Mouse (Mus musculus): ENCODE measurements around the gene Odf2l. TPM values are rescaled to one million over a fixed set of nuclear protein-coding genes. Genes with fewer than 3 reads are reported as not detected.

Gene Odf2l
- polyA plus RNA-seq (2012; fragmentation: generic; extraction: Trizol): 3.3 TPM
- long read RNA-seq, experiment 1, partial matches to known transcripts: 0 of 8 reads
- long read RNA-seq, experiment 1, other reads (novel, unspliced or antisense): 8 of 8 reads
- long read RNA-seq, experiment 2, transcript Odf2l-204 (16 exons, 2,425 nt): major isoform, 11 of 57 reads
- long read RNA-seq, experiment 2, partial matches to known transcripts: 28 of 57 reads
- long read RNA-seq, experiment 2, other reads (novel, unspliced or antisense): 15 of 57 reads

DNA sequence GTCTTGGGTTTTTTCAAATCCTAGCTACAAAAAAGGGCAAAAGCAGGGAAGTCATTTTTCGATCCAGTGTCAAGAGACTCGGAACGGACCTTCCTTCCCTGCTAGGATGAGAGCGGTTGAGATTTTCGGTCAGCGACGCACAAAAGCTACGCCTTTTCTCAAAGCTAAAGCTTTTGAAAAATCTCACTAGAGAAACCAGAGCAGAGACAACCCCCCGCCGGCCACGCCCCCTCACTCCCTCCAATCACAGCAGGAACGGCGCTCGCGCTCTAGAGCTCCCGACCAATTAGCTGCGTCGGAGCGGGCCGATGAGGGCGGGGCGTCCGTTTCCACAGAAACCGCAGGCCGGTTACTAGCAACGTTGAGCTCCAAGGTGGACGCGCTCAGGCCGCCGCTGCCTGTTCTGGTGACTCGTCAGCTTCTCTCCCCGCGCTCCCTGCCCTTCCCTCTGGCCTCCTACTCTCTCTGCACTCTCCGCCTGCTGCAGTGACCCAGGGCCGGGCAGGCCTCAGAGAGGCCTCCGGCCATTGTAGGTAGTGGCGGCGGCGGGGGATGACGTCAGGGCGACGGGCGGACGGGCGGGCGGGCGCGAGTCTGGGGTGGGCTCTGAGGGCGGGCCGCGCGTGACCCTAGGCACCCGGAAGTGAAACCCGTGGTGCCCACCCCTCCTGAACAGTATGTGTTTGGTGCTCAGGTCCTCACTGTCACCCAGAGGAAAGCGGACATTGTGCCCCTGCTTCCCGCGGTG is at the start of gene Odf2l:
Gene Odf2l, plus strand, starts transcription at position 335 of the 748 bp plus-strand sequence.
- peaks cover 19% of the 10 kb centered on the region for H3K79me2 ChIP-seq (ENCODE audit: control insufficient read depth, insufficient read depth)
- H3K36me3 ChIP-seq (ENCODE audit: control insufficient read depth, insufficient read depth): no peaks in the 10 kb centered on the region
- H3K79me3 ChIP-seq (ENCODE audit: low read depth): peaks cover 6% of the 10 kb centered on the region
- TF ChIP-seq USF1 (IDR thresholded peaks at IDR 0.05; ENCODE audit: low read depth): peak; percentile 6
- TF ChIP-seq MAX (IDR thresholded peaks at IDR 0.05): no peak
- peak within 1 kb of the TSS; percentile 91 for H3ac ChIP-seq (ENCODE audit: control insufficient read depth, insufficient read length, low read depth)
- peak within 1 kb of the TSS; percentile 63 for H3K4me3 ChIP-seq (ENCODE audit: insufficient read depth, poor library complexity, severe bottlenecking)
- H3K27me3 ChIP-seq (ENCODE audit: control insufficient read depth, insufficient read depth, insufficient read length): no peaks in the 10 kb centered on the region

GRCm38 (mm10) chr3:145068964-145069363 is 49.4 kb upstream of the Odf2l start:
- Histone ChIP-seq H3K4me3 (ENCODE audit: insufficient read depth, poor library complexity, severe bottlenecking) (no peak overlapping the region), H3ac (ENCODE audit: control insufficient read depth, insufficient read length, low read depth) (no peak overlapping the region), H3K27me3 (ENCODE audit: control insufficient read depth, insufficient read depth, insufficient read length) (no peaks in the 10 kb centered on the region), H3K79me3 (ENCODE audit: low read depth) (no peaks in the 10 kb centered on the region), H3K79me2 (ENCODE audit: control insufficient read depth, insufficient read depth) (no peaks in the 10 kb centered on the region), H3K36me3 (ENCODE audit: control insufficient read depth, insufficient read depth) (no peaks in the 10 kb centered on the region)
- TF ChIP-seq MYOD1 (IDR thresholded peaks at IDR 0.05; ENCODE audit: control insufficient read depth, insufficient read length, low read depth) (no peak), USF1 (IDR thresholded peaks at IDR 0.05; ENCODE audit: low read depth) (no peak), CEBPB (IDR thresholded peaks at IDR 0.05; ENCODE audit: low read depth) (no peak), FOSL1 (IDR thresholded peaks at IDR 0.05; ENCODE audit: insufficient read depth, low read length, poor library complexity, severe bottlenecking) (no peak), CTCF (IDR thresholded peaks at IDR 0.05; ENCODE audit: control insufficient read depth, insufficient read depth, insufficient read length) (no peak), MAX (IDR thresholded peaks at IDR 0.05) (no peak), MYOG (IDR thresholded peaks at IDR 0.05; ENCODE audit: control insufficient read depth, extremely low read depth, insufficient read length) (no peak)

DNA sequence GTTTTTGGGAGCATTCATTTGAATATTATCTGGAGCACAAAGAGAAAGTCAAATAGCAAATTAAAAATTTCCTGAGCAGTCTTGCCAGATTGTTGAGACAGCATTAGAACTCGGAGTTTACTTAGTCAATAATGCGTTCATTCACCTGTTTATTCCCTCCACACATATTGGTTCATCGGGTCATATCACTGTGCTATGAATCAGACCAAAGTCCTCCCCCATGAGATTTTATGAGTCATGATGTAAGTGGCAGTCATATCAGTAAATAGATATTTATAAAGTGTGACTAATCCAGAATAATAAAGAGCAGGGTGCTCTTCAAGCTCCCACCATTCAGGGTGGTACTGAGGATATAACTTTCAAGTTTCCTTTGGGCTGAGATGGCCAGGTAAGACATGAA is 46.0 kb upstream of the Odf2l start:
- H3K36me3 ChIP-seq (ENCODE audit: control insufficient read depth, insufficient read depth): no peaks in the 10 kb centered on the region
- TF ChIP-seq MAX (IDR thresholded peaks at IDR 0.05) (no peak), FOSL1 (IDR thresholded peaks at IDR 0.05; ENCODE audit: insufficient read depth, low read length, poor library complexity, severe bottlenecking) (peak; percentile 24)
- H3K79me2 ChIP-seq (ENCODE audit: control insufficient read depth, insufficient read depth): no peaks in the 10 kb centered on the region
- H3K4me3 ChIP-seq (ENCODE audit: insufficient read depth, poor library complexity, severe bottlenecking): no peak overlapping the region
- no peaks in the 10 kb centered on the region for H3K79me3 ChIP-seq (ENCODE audit: low read depth)
- H3ac ChIP-seq (ENCODE audit: control insufficient read depth, insufficient read length, low read depth): no peak overlapping the region
- no peaks in the 10 kb centered on the region for H3K27me3 ChIP-seq (ENCODE audit: control insufficient read depth, insufficient read depth, insufficient read length)

GRCm38 (mm10) chr3:145078405-145078804 is 40.0 kb upstream of the Odf2l start:
- Histone ChIP-seq H3K4me3 (ENCODE audit: insufficient read depth, poor library complexity, severe bottlenecking) (no peak overlapping the region), H3K79me2 (ENCODE audit: control insufficient read depth, insufficient read depth) (no peaks in the 10 kb centered on the region), H3K79me3 (ENCODE audit: low read depth) (no peaks in the 10 kb centered on the region), H3ac (ENCODE audit: control insufficient read depth, insufficient read length, low read depth) (no peak overlapping the region), H3K27me3 (ENCODE audit: control insufficient read depth, insufficient read depth, insufficient read length) (no peaks in the 10 kb centered on the region), H3K36me3 (ENCODE audit: control insufficient read depth, insufficient read depth) (no peaks in the 10 kb centered on the region)
- no peak for TF ChIP-seq USF1 (IDR thresholded peaks at IDR 0.05; ENCODE audit: low read depth)
- TF ChIP-seq MYOD1 (IDR thresholded peaks at IDR 0.05; ENCODE audit: control insufficient read depth, insufficient read length, low read depth): no peak
- TF ChIP-seq MYOG (IDR thresholded peaks at IDR 0.05; ENCODE audit: control insufficient read depth, extremely low read depth, insufficient read length): no peak

- no peak for TF ChIP-seq MAX (IDR thresholded peaks at IDR 0.05)
- TF ChIP-seq MYOG (IDR thresholded peaks at IDR 0.05; ENCODE audit: control insufficient read depth, extremely low read depth, insufficient read length): no peak
- TF ChIP-seq FOSL1 (IDR thresholded peaks at IDR 0.05; ENCODE audit: insufficient read depth, low read length, poor library complexity, severe bottlenecking): no peak
- TF ChIP-seq CEBPB (IDR thresholded peaks at IDR 0.05; ENCODE audit: low read depth): no peak
- no peak for TF ChIP-seq USF1 (IDR thresholded peaks at IDR 0.05; ENCODE audit: low read depth)
- TF ChIP-seq MYOD1 (IDR thresholded peaks at IDR 0.05; ENCODE audit: control insufficient read depth, insufficient read length, low read depth): no peak
- no peak for TF ChIP-seq CTCF (IDR thresholded peaks at IDR 0.05; ENCODE audit: control insufficient read depth, insufficient read depth, insufficient read length)
- no peaks in the 10 kb centered on the region for H3K79me3 ChIP-seq (ENCODE audit: low read depth)
- H3K4me3 ChIP-seq (ENCODE audit: insufficient read depth, poor library complexity, severe bottlenecking): no peak overlapping the region
- H3K27me3 ChIP-seq (ENCODE audit: control insufficient read depth, insufficient read depth, insufficient read length): no peaks in the 10 kb centered on the region
- H3K36me3 ChIP-seq (ENCODE audit: control insufficient read depth, insufficient read depth): no peaks in the 10 kb centered on the region
- no peaks in the 10 kb centered on the region for H3K79me2 ChIP-seq (ENCODE audit: control insufficient read depth, insufficient read depth)
- no peak overlapping the region for H3ac ChIP-seq (ENCODE audit: control insufficient read depth, insufficient read length, low read depth)
Measured at GRCm38 (mm10) chr3:145080904-145081303, 37.5 kb upstream of the Odf2l start.

- H3K4me3 ChIP-seq (ENCODE audit: insufficient read depth, poor library complexity, severe bottlenecking): no peak overlapping the region
Measured at GRCm38 (mm10) chr3:145083081-145083480, 35.3 kb upstream of the Odf2l start.

More at GRCm38 (mm10) chr3:145083081-145083480, 35.3 kb upstream of the Odf2l start:
- H3K79me3 ChIP-seq (ENCODE audit: low read depth): no peaks in the 10 kb centered on the region
- H3K36me3 ChIP-seq (ENCODE audit: control insufficient read depth, insufficient read depth): no peaks in the 10 kb centered on the region
- H3K27me3 ChIP-seq (ENCODE audit: control insufficient read depth, insufficient read depth, insufficient read length): no peaks in the 10 kb centered on the region
- no peak for TF ChIP-seq FOSL1 (IDR thresholded peaks at IDR 0.05; ENCODE audit: insufficient read depth, low read length, poor library complexity, severe bottlenecking)
- no peak for TF ChIP-seq USF1 (IDR thresholded peaks at IDR 0.05; ENCODE audit: low read depth)
- TF ChIP-seq CTCF (IDR thresholded peaks at IDR 0.05; ENCODE audit: control insufficient read depth, insufficient read depth, insufficient read length): no peak
- no peak for TF ChIP-seq MAX (IDR thresholded peaks at IDR 0.05)
- no peak for TF ChIP-seq MYOD1 (IDR thresholded peaks at IDR 0.05; ENCODE audit: control insufficient read depth, insufficient read length, low read depth)
- TF ChIP-seq CEBPB (IDR thresholded peaks at IDR 0.05; ENCODE audit: low read depth): no peak
- TF ChIP-seq MYOG (IDR thresholded peaks at IDR 0.05; ENCODE audit: control insufficient read depth, extremely low read depth, insufficient read length): no peak
- H3ac ChIP-seq (ENCODE audit: control insufficient read depth, insufficient read length, low read depth): no peak overlapping the region
- H3K79me2 ChIP-seq (ENCODE audit: control insufficient read depth, insufficient read depth): no peaks in the 10 kb centered on the region
